Mouse (Mus musculus): ENCODE results near the gene Rpl3l.

- TF ChIP-seq POLR2A (IDR thresholded peaks at IDR 0.05; ENCODE audit: low read depth, low read length) (no peak), CTCF (IDR thresholded peaks at IDR 0.05; ENCODE audit: borderline replicate concordance, insufficient read depth, low read length) (no peak)
These were observed 12.3 kb downstream of the Rpl3l start for GRCm38 (mm10) chr17:24739926-24740325.
